Mouse (Mus musculus): ENCODE measurements around the gene Tor2a. TPM values are rescaled to one million over a fixed set of nuclear protein-coding genes. Genes with fewer than 3 reads are reported as not detected.

Tor2a gene
- polyA plus RNA-seq, 1 experiment from 2014 or later: 53.2 TPM

- H3K4me1 ChIP-seq (replicated peaks): 0 out of 2 replicates have a peak, but pooled peaks cover 5% of the 10 kb centered on the region
- no peak overlapping the region for H3K9ac ChIP-seq
- H3K4me2 ChIP-seq: no peak overlapping the region
- ATAC-seq (ENCODE audit: low read depth): no peak
- 76% methylated on average over 2 of the region's 2 CpGs for WGBS
- no peaks in the 10 kb centered on the region for H3K9me3 ChIP-seq
- no peak overlapping the region for H3K4me3 ChIP-seq
- no peak overlapping the region for H3K27ac ChIP-seq (replicated peaks)
- peaks cover 48% of the 10 kb centered on the region for H3K36me3 ChIP-seq
- no peaks in the 10 kb centered on the region for H3K27me3 ChIP-seq
These were observed 31.5 kb downstream of the Tor2a start for GRCm38 (mm10) chr2:32788581-32788980.

GRCm38 (mm10) chr2:32791297-32791696 lies 34.3 kb downstream of the Tor2a start:
- no peak overlapping the region for H3K4me3 ChIP-seq
- no peak overlapping the region for H3K4me2 ChIP-seq
- H3K27ac ChIP-seq (replicated peaks): no peak overlapping the region
- H3K9ac ChIP-seq: no peak overlapping the region
- no peaks in the 10 kb centered on the region for H3K9me3 ChIP-seq
- H3K4me1 ChIP-seq (replicated peaks): peaks cover under 1% of the 10 kb centered on the region; the same call in 1 of the 2 replicates
- H3K27me3 ChIP-seq: no peaks in the 10 kb centered on the region
- peaks cover 76% of the 10 kb centered on the region for H3K36me3 ChIP-seq
- 86% methylated on average over 6 of the region's 6 CpGs for WGBS
- no peak for ATAC-seq (ENCODE audit: low read depth)

DNA sequence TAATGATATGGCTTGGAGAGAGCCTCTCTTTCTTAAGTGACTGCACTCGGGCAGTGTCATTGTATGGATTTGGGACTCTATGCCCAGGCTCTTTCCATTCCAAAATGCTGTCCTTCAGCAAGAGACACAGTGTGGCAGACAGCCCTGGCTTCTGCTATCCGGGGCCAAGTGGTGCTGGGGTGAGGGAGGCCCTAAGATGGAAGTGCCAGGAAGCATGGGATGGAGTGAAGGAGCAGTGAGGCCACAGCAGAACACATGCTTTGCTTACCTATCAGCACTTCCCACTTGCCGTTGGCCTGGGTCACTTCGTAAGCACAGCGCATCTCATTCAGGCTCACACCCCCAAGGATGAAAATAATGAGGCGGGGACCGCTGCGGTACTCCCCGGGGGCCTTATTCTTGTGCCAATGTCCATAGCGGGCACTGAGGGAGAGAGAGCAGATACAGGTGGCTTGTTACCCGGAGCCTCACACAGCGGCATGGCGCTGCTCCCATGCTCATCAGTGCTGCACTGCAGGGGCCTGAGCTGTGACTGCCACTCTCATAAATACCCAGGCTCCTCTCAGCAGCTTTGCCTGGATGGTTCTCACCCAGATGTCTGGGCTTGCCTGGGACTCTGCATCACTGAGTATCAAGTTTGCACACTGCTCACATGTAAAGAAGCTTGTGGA lies 38.8 kb downstream of the Tor2a start:
- peak; percentile 52; the same call in 1 of the 2 replicates for ATAC-seq (ENCODE audit: low read depth)
- peaks cover 97% of the 10 kb centered on the region for H3K36me3 ChIP-seq
- no peaks in the 10 kb centered on the region for H3K9me3 ChIP-seq
- no peak overlapping the region for H3K27ac ChIP-seq (replicated peaks)
- H3K4me3 ChIP-seq: no peak overlapping the region
- 76% methylated on average over 13 of the region's 13 CpGs for WGBS
- no peaks in the 10 kb centered on the region for H3K27me3 ChIP-seq
- no peak overlapping the region for H3K9ac ChIP-seq
- H3K4me1 ChIP-seq (replicated peaks): peaks cover 3% of the 10 kb centered on the region; the same call in 1 of the 2 replicates
- no peak overlapping the region for H3K4me2 ChIP-seq

DNA sequence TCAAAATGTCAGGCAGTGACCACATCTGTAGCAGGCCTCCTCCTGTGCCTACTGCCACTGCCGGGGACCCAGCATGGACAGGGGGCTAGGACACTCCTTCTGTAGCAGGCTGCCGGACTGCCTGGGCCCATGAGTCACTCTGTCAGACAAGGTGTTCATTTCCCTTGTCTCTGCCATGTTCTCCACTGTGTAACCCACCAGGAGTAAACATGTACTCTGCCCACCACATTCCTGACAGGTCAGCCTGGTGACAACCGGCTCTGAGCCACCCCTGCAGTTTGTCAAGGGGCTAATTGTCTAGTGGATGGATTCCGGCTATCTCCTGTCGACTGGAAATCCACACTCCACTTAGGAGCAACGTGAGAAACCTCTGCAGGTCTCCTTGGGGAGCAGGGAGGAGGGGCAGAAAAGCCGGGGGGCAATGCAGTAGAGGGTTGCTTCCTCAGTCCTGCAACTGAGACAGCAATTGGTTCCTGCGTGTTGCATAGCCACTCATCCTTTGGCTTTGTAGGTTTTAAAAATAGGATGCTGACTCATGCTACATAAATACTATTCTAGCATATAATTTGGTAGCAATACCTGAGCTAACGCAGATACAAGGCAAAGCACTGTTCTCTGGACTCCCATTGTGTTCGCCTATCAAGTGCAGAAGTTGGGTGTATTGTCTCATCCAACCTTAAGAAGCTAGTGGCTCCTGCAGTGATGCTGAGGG lies 41.4 kb downstream of the Tor2a start:
- Histone ChIP-seq H3K9me3 (no peaks in the 10 kb centered on the region), H3K9ac (no peak overlapping the region), H3K4me2 (no peak overlapping the region), H3K27me3 (no peaks in the 10 kb centered on the region), H3K36me3 (peaks cover 99% of the 10 kb centered on the region), H3K27ac (replicated peaks) (no peak overlapping the region), H3K4me3 (no peak overlapping the region), H3K4me1 (replicated peaks) (peaks cover 3% of the 10 kb centered on the region; the same call in 1 of the 2 replicates)
- ATAC-seq (ENCODE audit: low read depth): no peak
- WGBS: 63% methylated on average over 10 of the region's 10 CpGs

DNA sequence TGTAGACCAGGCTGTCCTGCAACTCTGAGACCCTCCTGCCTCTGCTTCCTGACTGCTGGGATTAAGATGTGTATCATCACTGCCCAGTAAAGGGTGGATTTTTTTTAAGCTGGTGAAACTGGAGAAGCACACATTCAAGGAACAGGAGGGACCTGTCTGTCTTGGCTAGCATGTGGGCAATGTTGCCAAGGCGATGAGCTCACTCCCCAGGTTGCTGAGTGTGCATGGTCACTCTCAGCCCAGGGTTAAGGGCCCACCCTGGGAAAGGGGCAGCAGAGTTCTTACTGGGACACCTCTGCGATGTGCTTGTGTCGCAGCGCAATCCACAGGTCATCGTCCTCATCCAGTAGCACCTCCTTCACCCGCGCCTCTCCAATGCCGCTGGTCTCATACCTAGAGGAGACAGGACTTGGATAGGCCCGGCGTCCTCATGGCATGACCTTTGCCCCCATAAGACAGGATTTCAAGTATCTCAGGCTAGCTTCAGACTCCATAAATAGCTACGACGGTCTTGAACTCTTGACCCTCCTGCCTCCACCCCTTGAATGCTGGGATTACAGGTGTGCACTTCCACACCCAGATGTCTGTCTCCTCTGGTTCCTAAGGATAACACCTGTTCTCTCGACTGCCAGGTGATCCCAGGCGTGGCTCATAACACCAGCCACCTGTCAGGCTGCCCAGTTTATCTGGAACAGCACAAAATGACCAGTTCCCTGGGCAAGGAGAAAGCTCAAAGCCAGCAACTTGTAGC lies 52.0 kb downstream of the Tor2a start:
- Histone ChIP-seq H3K9me3 (no peaks in the 10 kb centered on the region), H3K4me1 (replicated peaks) (no peaks in the 10 kb centered on the region), H3K27ac (replicated peaks) (no peak overlapping the region), H3K36me3 (peaks cover 97% of the 10 kb centered on the region), H3K4me2 (no peak overlapping the region), H3K4me3 (no peak overlapping the region), H3K9ac (no peak overlapping the region), H3K27me3 (no peaks in the 10 kb centered on the region)
- ATAC-seq (ENCODE audit: low read depth): no peak
- WGBS: 93% methylated on average over 14 of the region's 14 CpGs

MicroRNA genes within 50 kb of the gene (microRNA counts, 519-probe panel; counts per million panel counts)
- not detected for microRNA mmu-miR-2861

Small RNA genes lying within 50 kb of the gene (microRNA-seq; reads per million reads assigned to microRNA genes)
- gene Mir2861 (not detected), gene Mir3960 (not detected)

Other genes starting within 250 kb of the Tor2a start
- gene Fam102a, start 221.9 kb upstream of the Tor2a start, polyA plus RNA-seq (2015; fragmentation: Nextera tagmentation; extraction: Ambion mirVana): 7.9 and 9.1 TPM in 2 replicates
- 128 and 143 TPM in 2 replicates for gene Dpm2, start 186.4 kb upstream of the Tor2a start, polyA plus RNA-seq (2015; fragmentation: Nextera tagmentation; extraction: Ambion mirVana)
- 9.2 and 9.4 TPM in 2 replicates for gene Pip5kl1, start 182.4 kb upstream of the Tor2a start, polyA plus RNA-seq (2015; fragmentation: Nextera tagmentation; extraction: Ambion mirVana)
- gene 9430097D07Rik, start 181.6 kb upstream of the Tor2a start, polyA plus RNA-seq (2015; fragmentation: Nextera tagmentation; extraction: Ambion mirVana): 0.50 and 0.71 TPM in 2 replicates
- 25.3 and 25.9 TPM in 2 replicates for gene St6galnac4, start 170.1 kb upstream of the Tor2a start, polyA plus RNA-seq (2015; fragmentation: Nextera tagmentation; extraction: Ambion mirVana)
- gene St6galnac6, start 157.5 kb upstream of the Tor2a start, polyA plus RNA-seq (2015; fragmentation: Nextera tagmentation; extraction: Ambion mirVana): 9.4 and 11.0 TPM in 2 replicates
- 74.2 and 75.4 TPM in 2 replicates for gene Ak1, start 135.5 kb upstream of the Tor2a start, polyA plus RNA-seq (2015; fragmentation: Nextera tagmentation; extraction: Ambion mirVana)
- gene Eng, start 110.6 kb upstream of the Tor2a start, polyA plus RNA-seq (2015; fragmentation: Nextera tagmentation; extraction: Ambion mirVana): 28.4 and 31.5 TPM in 2 replicates
- gene Fpgs, start 53.1 kb upstream of the Tor2a start, polyA plus RNA-seq (2015; fragmentation: Nextera tagmentation; extraction: Ambion mirVana): 14.3 and 14.7 TPM in 2 replicates
- 72.2 and 74.6 TPM in 2 replicates for gene Cdk9, start 44.2 kb upstream of the Tor2a start, polyA plus RNA-seq (2015; fragmentation: Nextera tagmentation; extraction: Ambion mirVana)
- gene Sh2d3c, start 36.2 kb upstream of the Tor2a start, polyA plus RNA-seq (2015; fragmentation: Nextera tagmentation; extraction: Ambion mirVana): 42.5 and 51.4 TPM in 2 replicates
- 3.2 and 4.0 TPM in 2 replicates for gene 6330409D20Rik, start 16.2 kb upstream of the Tor2a start, polyA plus RNA-seq (2015; fragmentation: Nextera tagmentation; extraction: Ambion mirVana)
- gene Ttc16, start 18.4 kb downstream of the Tor2a start, polyA plus RNA-seq (2015; fragmentation: Nextera tagmentation; extraction: Ambion mirVana): 0.24 and 0.26 TPM in 2 replicates
- gene Ptrh1, start 18.6 kb downstream of the Tor2a start, polyA plus RNA-seq (2015; fragmentation: Nextera tagmentation; extraction: Ambion mirVana): 5.5 and 6.6 TPM in 2 replicates
- gene Cfap157, start 27.2 kb downstream of the Tor2a start, polyA plus RNA-seq (2015; fragmentation: Nextera tagmentation; extraction: Ambion mirVana): 0.84 and 1.3 TPM in 2 replicates
- 192 and 198 TPM in 2 replicates for gene Stxbp1, start 90.0 kb downstream of the Tor2a start, polyA plus RNA-seq (2015; fragmentation: Nextera tagmentation; extraction: Ambion mirVana)
- gene Fam129b, start 118.9 kb downstream of the Tor2a start, polyA plus RNA-seq (2015; fragmentation: Nextera tagmentation; extraction: Ambion mirVana): 35.9 and 37.3 TPM in 2 replicates
- gene Rpl12, start 204.3 kb downstream of the Tor2a start, polyA plus RNA-seq (2015; fragmentation: Nextera tagmentation; extraction: Ambion mirVana): 102 and 106 TPM in 2 replicates
- 23.9 and 27.3 TPM in 2 replicates for gene Lrsam1, start 204.4 kb downstream of the Tor2a start, polyA plus RNA-seq (2015; fragmentation: Nextera tagmentation; extraction: Ambion mirVana)
- gene Slc2a8, start 224.8 kb downstream of the Tor2a start, polyA plus RNA-seq (2015; fragmentation: Nextera tagmentation; extraction: Ambion mirVana): 23.4 and 26.4 TPM in 2 replicates